Mouse (Mus musculus) erythroblast, embryonic 14.5 days (primary cell): ENCODE results near the gene Ddx6. TPM values are rescaled to one million over a fixed set of nuclear protein-coding genes. Genes with fewer than 3 reads are reported as not detected.
"Not testable (repeated sequence)": the region's sequence is repeated elsewhere in the genome, so short reads cannot be mapped to it uniquely, and the experiment has no call there.

ENCODE experiments used
- H3K27me3 ChIP-seq: 2 replicates; pipeline ENCODE4 v1.6.1; 2012; ENCODE audit warnings: inconsistent platforms; ENCODE audit not compliant: control insufficient read depth
- H3K36me3 ChIP-seq: 2 replicates; pipeline ENCODE4 v1.6.1; 2012; ENCODE audit warnings: mild to moderate bottlenecking, inconsistent platforms; ENCODE audit not compliant: control insufficient read depth
- H3K4me1 ChIP-seq: 2 replicates; pipeline ENCODE4 v1.6.1; 2012; ENCODE audit warnings: inconsistent platforms; ENCODE audit not compliant: control insufficient read depth
- H3K4me3 ChIP-seq: replicated peaks from 2 replicates; pipeline ENCODE3; 2012; ENCODE audit warnings: moderate library complexity, mild to moderate bottlenecking, inconsistent platforms
- H3K9me3 ChIP-seq: 2 replicates; pipeline ENCODE4 v1.6.1; 2012; ENCODE audit warnings: low read length, inconsistent platforms, mixed read lengths; ENCODE audit not compliant: control insufficient read depth
- GATA1 ChIP-seq: IDR thresholded peaks from 2 replicates; pipeline ENCODE4 v1.6.1; 2012; ENCODE audit warnings: low read length, inconsistent platforms, mixed read lengths
- TAL1 ChIP-seq: IDR thresholded peaks from 3 replicates; pipeline ENCODE4 v1.6.1; 2012; ENCODE audit warnings: low read length, inconsistent platforms, mixed read lengths
- polyA plus RNA-seq: library from polyadenylated mRNA; stranded (reverse); fragments of >175 nt; gene quantifications from 2 replicates; pipeline ENCODE4 v1.2.3, GENCODE M21; 2012

The Ddx6 gene
- polyA plus RNA-seq, 1 experiment: 1.7 TPM

DNA sequence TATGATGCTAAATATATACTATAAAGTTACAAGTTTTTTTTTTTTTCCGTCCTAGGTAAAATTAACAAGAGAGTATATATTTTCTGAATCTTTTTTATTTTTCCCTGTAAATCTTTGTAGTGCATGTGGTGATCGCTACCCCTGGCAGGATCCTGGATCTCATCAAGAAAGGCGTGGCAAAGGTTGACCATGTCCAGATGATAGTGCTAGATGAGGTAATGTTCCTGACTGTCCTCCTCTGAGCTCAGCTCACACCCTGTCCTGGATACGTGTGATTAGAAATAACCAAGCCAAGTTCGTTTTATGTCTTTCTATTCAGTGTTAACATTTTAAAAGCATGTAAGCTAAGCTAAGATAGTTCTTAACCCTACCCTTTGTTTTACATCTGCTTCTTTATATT lies 21.6 kb downstream of the Ddx6 start:
- TF ChIP-seq GATA1: no peak
- TF ChIP-seq TAL1: no peak
- H3K4me3 ChIP-seq: no peak overlapping the region
- H3K36me3 ChIP-seq: peaks cover 100% of the 10 kb centered on the region
- no peaks in the 10 kb centered on the region for H3K27me3 ChIP-seq
- no peaks in the 10 kb centered on the region for H3K9me3 ChIP-seq
- peaks cover 23% of the 10 kb centered on the region for H3K4me1 ChIP-seq

DNA sequence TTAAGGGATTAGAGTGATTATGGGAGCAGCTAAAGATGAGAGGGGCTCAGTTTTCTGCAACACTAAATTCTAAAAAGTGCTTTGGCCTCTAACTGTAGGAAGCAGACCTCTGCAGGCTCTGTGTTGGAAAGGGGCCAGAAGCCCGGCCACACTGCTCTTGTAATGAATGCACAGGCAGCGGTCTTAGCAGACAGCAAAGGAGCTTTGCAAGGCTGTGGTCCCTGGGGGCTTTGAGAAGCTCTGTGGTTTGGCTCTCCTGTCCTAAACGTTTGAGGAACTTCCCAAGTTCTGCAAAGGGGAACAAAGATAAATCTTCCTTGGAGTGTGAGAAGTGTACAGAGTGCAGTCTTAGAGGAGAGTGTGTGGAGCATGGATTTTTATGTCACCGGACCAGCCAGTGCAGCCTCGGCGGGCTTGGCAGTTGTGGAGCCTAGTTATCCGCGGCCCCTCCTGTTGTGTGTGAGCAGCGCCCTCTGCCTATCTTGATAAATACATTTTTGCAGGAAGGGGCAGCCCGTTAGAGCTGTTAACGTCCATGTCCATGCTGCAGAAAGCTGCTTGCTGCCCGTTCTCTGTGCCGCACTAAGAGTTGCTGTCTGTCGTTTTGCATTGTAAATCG lies 33.0 kb downstream of the Ddx6 start:
- Histone ChIP-seq H3K36me3 (peaks cover 65% of the 10 kb centered on the region), H3K9me3 (peaks cover 5% of the 10 kb centered on the region), H3K4me1 (no peaks in the 10 kb centered on the region), H3K4me3 (no peak overlapping the region), H3K27me3 (no peaks in the 10 kb centered on the region)
- TF ChIP-seq GATA1 (no peak), TAL1 (no peak)

DNA sequence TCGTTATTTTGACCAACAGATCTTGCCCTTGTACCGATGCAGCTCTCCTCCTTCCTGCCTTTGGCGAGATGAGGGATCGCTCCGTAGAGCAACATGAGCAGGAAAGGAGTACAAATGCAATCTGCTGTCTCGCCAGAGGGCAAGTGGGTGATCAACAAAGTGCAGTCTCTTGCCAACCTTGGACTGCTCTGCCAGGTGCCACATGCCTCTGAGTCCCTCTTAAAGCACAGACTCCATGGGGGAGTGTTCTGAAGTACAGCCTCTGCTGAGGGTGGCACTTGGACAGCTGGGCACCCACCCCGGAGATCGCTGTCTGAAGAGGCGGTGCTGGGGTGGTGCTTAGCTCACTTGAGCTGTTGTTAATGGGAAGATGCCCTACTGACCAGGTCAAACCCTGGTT lies 34.0 kb downstream of the Ddx6 start:
- H3K9me3 ChIP-seq, H3K4me3 ChIP-seq, H3K27me3 ChIP-seq, H3K4me1 ChIP-seq: not testable (repeated sequence)
- peaks cover 54% of the 10 kb centered on the region for H3K36me3 ChIP-seq

DNA sequence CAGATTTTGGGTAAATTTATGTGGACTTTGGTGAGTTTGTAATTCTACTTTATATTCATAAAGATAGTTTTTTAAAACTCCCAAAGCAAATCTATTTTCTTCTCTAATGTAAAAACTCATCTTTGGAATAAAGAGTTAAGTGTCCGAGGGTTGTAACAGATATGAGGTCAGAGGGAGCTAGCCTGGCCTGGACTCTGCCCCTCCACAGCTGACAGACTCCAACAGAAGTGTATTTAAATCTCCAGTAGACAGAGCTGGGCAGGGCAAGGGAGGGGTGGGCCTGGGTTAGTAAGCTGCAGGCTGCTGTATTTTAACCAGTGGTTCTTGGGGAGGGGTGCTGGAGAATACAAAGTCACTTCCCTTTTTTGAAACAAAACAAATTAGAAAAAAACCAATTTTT lies 35.3 kb downstream of the Ddx6 start:
- H3K27me3 ChIP-seq, H3K9me3 ChIP-seq, H3K4me1 ChIP-seq, H3K4me3 ChIP-seq: not testable (repeated sequence)
- H3K36me3 ChIP-seq: peaks cover 41% of the 10 kb centered on the region

DNA sequence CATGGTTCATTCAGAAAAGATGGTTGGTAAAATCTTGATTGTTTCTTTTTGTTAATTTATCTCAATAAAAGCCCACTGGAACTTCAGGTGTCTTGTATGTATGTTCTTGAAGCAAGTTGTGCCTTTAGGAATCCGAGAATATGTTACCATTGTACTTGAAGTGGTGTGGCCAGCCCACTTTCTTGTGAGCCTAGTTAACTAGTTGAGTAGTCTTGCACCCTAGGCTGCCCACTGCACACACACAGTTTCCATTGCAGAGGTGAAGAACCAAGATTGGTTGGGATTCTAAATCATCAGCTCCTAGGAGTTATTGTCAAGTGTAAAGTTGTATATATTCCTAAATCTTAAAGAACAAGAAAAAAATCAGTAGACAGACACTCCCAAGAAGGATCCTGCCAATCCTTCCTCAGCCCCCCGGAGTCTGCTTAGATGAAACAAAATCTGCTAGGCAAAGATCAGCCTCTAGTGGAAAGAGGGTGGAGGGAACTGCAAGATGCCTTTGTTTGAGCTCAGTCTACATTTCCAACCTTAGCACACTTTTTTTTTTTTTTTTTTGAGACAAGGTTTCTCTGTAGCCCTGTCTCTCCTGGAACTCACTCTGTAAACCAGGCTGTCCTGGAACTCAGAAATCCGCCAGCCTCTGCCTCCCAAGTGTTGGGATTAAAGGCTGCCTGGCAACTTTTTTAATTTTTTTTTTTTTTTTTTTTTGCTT lies 36.1 kb downstream of the Ddx6 start:
- peaks cover 5% of the 10 kb centered on the region for H3K9me3 ChIP-seq
- peaks cover 4% of the 10 kb centered on the region for H3K4me1 ChIP-seq
- TF ChIP-seq TAL1 (no peak), GATA1 (no peak)

DNA sequence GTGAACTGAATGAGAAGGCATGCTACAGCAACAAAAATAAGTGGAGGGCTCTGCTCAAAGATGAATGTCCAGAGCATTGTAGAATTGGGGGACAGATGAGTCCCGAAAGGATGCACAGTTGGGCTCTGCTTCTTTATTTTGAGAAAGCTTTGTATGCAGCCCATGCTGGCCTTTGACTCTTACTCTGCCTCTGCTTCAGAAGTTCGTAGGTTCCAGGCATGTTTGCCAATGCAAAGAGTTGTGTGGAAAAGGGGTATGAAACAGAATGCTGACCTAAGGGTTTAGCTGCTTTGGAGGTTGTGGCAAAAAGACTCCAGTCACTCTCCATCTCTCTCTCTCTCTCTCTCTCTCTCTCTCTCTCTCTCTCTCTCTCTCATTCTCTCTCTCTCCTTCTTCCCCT lies 36.9 kb downstream of the Ddx6 start:
- H3K4me3 ChIP-seq: no peak overlapping the region
- H3K4me1 ChIP-seq: peaks cover 10% of the 10 kb centered on the region
- no peaks in the 10 kb centered on the region for H3K27me3 ChIP-seq
- peaks cover 5% of the 10 kb centered on the region for H3K9me3 ChIP-seq
- H3K36me3 ChIP-seq: peaks cover 25% of the 10 kb centered on the region
- TF ChIP-seq GATA1 (no peak), TAL1 (no peak)

More for the DNA sequence above, 36.1 kb downstream of the Ddx6 start:
- Histone ChIP-seq H3K27me3 (no peaks in the 10 kb centered on the region), H3K36me3 (peaks cover 33% of the 10 kb centered on the region), H3K4me3 (no peak overlapping the region)

DNA sequence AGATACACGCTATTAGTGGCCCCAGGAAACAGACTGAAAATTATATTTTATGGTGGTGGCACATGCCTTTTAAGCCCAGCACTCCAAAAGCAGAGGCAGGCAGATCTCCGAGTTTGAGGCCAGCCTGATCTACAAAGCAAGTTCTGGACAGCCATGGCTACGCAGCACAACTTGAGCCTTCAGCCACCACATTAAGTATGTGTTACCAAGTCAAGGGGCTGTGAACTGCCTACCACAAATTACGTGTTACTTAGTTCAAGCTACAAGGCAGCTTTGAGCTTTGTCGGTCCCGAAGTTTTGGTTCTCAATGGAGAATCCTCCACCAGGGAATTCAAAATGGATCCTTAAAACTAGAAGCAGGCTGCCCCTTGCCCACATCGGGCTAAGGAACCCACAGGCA lies 38.4 kb downstream of the Ddx6 start:
- TF ChIP-seq GATA1 (no peak), TAL1 (no peak)
- Histone ChIP-seq H3K27me3 (no peaks in the 10 kb centered on the region), H3K4me1 (peaks cover 10% of the 10 kb centered on the region), H3K9me3 (peaks cover 5% of the 10 kb centered on the region), H3K36me3 (peaks cover 11% of the 10 kb centered on the region), H3K4me3 (no peak overlapping the region)

DNA sequence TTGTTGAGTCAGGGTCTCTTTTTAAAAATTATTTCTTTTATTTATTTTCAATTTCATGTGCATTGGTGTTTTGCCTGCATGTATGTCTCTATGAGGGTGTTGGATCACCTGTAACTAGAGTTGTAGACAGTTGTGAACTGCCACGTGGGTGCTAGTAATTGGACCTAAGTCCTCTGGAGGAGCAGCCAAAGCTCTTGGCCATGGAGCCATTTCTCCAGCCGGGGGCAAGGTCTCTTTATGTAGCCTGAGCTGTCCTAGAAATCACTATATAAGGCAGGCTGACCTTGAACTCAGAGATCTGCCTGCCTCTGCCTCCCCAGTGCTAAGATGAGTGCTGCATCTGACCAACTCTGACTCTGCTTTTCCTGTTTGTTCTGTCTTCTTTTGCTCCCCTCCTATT lies 39.5 kb downstream of the Ddx6 start:
- peaks cover 10% of the 10 kb centered on the region for H3K4me1 ChIP-seq
- H3K36me3 ChIP-seq: peaks cover 2% of the 10 kb centered on the region
- H3K9me3 ChIP-seq: peaks cover 5% of the 10 kb centered on the region
- no peaks in the 10 kb centered on the region for H3K27me3 ChIP-seq
- H3K4me3 ChIP-seq: no peak overlapping the region
- no peak for TF ChIP-seq GATA1
- TF ChIP-seq TAL1: no peak

DNA sequence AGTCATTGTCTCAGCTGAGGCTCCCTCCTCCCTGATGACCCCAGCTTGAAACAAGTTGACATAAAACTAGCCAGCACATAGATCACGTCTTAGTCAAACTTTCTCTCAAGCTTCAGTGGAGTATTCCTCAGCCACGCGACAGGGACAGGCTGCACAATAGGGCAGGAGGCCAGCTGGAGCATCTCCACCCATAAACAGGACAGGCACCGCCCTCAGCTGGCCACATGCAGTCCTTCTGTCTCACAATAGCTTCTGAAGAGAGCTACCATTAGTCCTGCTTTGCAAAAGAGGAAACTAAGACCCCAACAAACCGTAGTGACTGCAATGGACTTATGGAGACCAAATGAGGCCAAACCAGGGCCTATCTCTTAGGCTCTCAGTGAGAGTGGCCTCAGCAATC lies 40.8 kb downstream of the Ddx6 start:
- Histone ChIP-seq H3K9me3 (peaks cover 5% of the 10 kb centered on the region), H3K4me1 (peaks cover 10% of the 10 kb centered on the region), H3K27me3 (no peaks in the 10 kb centered on the region), H3K36me3 (peaks cover 2% of the 10 kb centered on the region), H3K4me3 (no peak overlapping the region)
- TF ChIP-seq TAL1: no peak
- no peak for TF ChIP-seq GATA1

DNA sequence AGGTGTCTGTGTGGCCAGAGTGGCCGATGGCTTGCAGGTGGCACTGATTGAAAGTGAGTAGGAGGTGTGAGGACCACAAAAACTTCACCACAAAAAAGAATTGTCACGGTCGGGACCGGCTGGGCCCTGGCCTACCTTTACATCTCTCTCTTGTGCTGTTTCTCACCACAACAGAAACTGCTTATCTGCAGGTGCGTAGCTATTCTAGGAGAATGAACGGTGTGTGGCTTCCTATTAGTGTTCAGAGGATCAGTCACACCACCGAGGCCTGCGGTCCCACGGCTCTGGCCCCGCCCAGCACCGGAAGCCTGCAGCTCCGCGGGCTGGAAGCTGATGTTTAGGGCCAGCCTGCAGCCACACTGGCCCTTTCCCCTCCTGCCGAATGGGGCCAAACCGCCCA lies 41.2 kb downstream of the Ddx6 start:
- TF ChIP-seq GATA1 (no peak), TAL1 (no peak)
- Histone ChIP-seq H3K9me3 (peaks cover 5% of the 10 kb centered on the region), H3K36me3 (no peaks in the 10 kb centered on the region; the same call in 1 of the 2 replicates), H3K4me3 (peak overlapping the region; percentile 10), H3K27me3 (no peaks in the 10 kb centered on the region), H3K4me1 (peaks cover 10% of the 10 kb centered on the region)
